Mouse (Mus musculus): ENCODE data around the gene Magel2.

Gene Magel2

DNA sequence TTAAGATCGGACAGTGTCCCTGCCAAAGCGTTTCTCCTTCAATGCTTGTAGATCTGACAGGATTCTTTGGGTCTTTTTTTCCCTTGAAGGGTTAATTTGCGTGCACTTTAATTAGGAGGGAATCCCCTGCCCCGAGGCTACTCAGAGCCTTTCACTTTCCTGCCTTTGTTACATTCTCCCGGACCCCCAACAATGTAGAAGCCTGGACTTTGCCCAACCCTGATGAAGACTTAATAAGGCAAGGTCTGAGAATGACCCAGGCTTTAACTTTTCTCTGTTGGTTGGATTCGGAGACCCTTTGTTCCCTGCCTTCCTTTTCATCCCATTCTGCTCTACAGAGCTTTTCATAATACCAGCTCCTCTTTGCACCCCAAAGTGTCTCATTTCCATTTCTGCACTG lies 43.8 kb downstream of the Magel2 start:
- in situ Hi-C loops (cut with MboI; ENCODE audit: low sequenced_read_pairs), result no loop called here

DNA sequence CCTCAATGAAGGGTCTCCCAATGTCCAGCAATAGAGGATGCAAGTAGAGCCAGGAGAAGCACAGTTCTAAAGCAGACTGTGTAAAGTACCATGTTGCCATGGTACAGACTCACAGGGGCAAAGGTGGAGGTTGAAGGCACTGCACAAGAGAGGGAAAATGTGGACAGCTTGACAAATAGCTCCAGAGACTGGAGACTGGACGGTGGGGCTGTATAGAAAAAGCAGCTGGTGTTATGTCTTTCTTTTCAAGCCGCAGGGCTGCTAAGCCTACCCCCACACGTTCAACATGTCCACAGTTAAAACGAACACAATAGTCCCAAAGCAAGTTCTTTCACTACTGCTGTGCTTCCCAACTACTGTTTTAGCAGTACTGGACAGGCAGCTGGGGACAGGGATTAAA lies 46.4 kb downstream of the Magel2 start:
- in situ Hi-C loops (cut with MboI; ENCODE audit: low sequenced_read_pairs), result no loop called here

DNA sequence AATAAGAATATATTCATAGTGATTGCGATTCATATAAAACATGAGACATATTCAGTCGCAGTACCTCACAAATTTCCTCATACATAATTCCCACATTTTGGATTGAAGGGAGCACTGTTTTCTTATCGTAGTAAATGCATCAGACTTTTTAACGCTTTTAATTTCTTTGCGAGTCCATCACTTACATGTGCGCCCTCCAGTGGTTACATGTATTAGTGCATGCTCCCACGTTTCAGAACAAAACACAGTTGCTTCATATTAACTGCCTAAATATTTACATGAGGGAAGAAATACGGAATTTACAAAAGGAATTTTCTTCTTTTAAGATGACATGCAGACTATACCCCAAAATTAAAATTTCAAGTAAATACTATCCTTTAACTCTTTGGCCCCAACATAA lies 51.5 kb downstream of the Magel2 start:
- in situ Hi-C loops (cut with MboI; ENCODE audit: low sequenced_read_pairs), result no loop called here

Measured in CH12F3 (cell line).